Mouse (Mus musculus): Measurements from ENCODE around the gene Npm1. TPM values are rescaled to one million over a fixed set of nuclear protein-coding genes. Genes with fewer than 3 reads are reported as not detected.

Npm1 gene
- polyA plus RNA-seq, 1 experiment from 2014 or later: 277 TPM

DNA sequence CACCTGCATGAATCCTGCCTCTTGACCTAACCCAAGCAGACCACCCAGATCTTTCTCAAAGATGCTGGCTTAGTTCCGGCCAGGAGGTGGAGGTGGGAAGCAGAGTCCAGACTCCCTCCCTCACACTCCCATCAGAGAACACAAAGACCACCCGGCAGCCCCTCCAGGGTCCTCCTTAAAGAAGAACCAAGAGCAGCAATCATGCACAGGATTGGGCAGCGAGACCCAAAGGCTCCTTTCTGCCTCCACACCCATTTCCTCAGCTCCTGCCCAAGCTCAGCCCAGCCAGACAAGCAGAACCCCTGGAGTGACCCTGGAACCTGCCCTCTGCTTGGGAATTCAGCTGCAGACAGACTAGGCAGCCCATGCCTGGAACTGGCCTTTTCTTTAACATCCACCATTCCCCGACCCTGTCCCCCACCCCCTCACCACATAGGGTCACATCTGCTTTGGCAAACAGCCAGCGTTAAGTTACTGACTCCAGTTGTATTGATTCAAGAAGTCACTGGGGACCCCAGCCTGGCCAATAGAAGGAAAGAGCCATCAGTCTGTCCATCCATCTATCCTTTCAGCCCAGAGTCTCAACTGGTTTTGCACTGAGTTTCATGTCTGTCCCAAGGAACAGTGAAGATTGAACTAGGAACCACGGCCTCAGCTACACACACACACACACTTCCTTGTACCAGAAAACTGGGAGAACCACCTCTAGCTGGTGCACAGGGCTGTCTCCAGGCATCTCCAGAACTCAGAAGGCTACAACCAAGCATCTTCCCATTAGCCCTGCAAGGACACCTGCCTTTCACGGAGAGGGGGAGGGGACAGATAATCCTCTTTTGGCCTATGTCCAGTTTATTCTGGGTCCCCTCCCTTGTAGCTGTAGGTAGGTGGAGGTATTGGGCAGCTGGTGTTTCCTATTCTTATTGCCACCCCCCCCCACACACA lies 17.5 kb downstream of the Npm1 start:
- Histone ChIP-seq H3K9ac (replicated peaks; ENCODE audit: low read depth) (no peak overlapping the region; the same call in 1 of the 2 replicates), H3K4me2 (replicated peaks; ENCODE audit: low read depth, low read length) (peak overlapping the region; percentile 93), H3K4me3 (ENCODE audit: low read depth, low read length) (peak overlapping the region; percentile 12; the same call in 1 of the 2 replicates)

GRCm38 (mm10) chr11:33143906-33144305 lies 19.1 kb downstream of the Npm1 start:
- peak overlapping the region; percentile 39; the same call in 1 of the 2 replicates for H3K27ac ChIP-seq (ENCODE audit: low read length)
- 0 out of 2 replicates have a peak, but pooled peaks cover 8% of the 10 kb centered on the region for H3K27me3 ChIP-seq (replicated peaks; ENCODE audit: insufficient read depth, low read length)
- no peak for TF ChIP-seq EP300 (IDR thresholded peaks at IDR 0.05)
- TF ChIP-seq CTCF (IDR thresholded peaks at IDR 0.05): no peak
- no peak overlapping the region for H3K4me2 ChIP-seq (replicated peaks; ENCODE audit: low read depth, low read length)
- no peak overlapping the region for H3K4me3 ChIP-seq (ENCODE audit: low read depth, low read length)
- DNase-seq (ENCODE audit: low spot score) (no peak), ATAC-seq (no peak)
- no peaks in the 10 kb centered on the region; the same call in 1 of the 2 replicates for H3K4me1 ChIP-seq (ENCODE audit: insufficient read depth, low read depth, low read length)
- no peaks in the 10 kb centered on the region for H3K9me3 ChIP-seq (ENCODE audit: low read length)
- no peaks in the 10 kb centered on the region for H3K36me3 ChIP-seq (ENCODE audit: insufficient read depth, low read length)
- no peak overlapping the region for H3K9ac ChIP-seq (replicated peaks; ENCODE audit: low read depth)
- WGBS: 23% methylated on average over 9 of the region's 9 CpGs

More for the DNA sequence above, 17.5 kb downstream of the Npm1 start:
- no peak for ATAC-seq
- peak; percentile 26 for DNase-seq (ENCODE audit: low spot score)
- Histone ChIP-seq H3K36me3 (ENCODE audit: insufficient read depth, low read length) (no peaks in the 10 kb centered on the region; the same call in 1 of the 2 replicates), H3K4me1 (ENCODE audit: insufficient read depth, low read depth, low read length) (no peaks in the 10 kb centered on the region; the same call in 1 of the 2 replicates), H3K27me3 (replicated peaks; ENCODE audit: insufficient read depth, low read length) (0 out of 2 replicates have a peak, but pooled peaks cover 8% of the 10 kb centered on the region), H3K9me3 (ENCODE audit: low read length) (no peaks in the 10 kb centered on the region), H3K27ac (ENCODE audit: low read length) (peak overlapping the region; percentile 38; the same call in 1 of the 2 replicates)
- TF ChIP-seq CTCF (IDR thresholded peaks at IDR 0.05): no peak
- WGBS: 21% methylated on average over 7 of the region's 7 CpGs

DNA sequence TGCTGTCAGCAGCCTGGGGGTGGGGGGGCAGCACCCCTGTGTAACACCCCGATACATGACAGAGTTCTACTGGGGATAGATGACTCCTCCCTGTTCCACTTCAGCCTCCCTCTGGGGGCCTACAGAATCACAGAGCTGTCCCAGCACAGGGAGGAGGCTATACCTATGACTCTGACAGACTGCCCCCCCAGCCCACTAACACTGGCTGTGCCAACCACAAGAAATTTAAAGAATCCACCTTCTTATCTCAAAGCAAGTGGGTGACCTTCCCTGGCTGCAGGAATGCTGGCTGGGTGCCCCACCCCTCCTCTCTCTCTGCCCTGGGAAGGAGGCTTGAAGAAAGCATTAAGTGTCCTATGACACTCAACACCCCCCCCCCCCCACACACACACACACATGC lies 20.2 kb downstream of the Npm1 start:
- Histone ChIP-seq H3K4me3 (ENCODE audit: low read depth, low read length) (no peak overlapping the region), H3K4me1 (ENCODE audit: insufficient read depth, low read depth, low read length) (no peaks in the 10 kb centered on the region; the same call in 1 of the 2 replicates), H3K9ac (replicated peaks; ENCODE audit: low read depth) (no peak overlapping the region), H3K9me3 (ENCODE audit: low read length) (no peaks in the 10 kb centered on the region), H3K27me3 (replicated peaks; ENCODE audit: insufficient read depth, low read length) (0 out of 2 replicates have a peak, but pooled peaks cover 8% of the 10 kb centered on the region), H3K27ac (ENCODE audit: low read length) (peak overlapping the region; percentile 58), H3K4me2 (replicated peaks; ENCODE audit: low read depth, low read length) (no peak overlapping the region), H3K36me3 (ENCODE audit: insufficient read depth, low read length) (no peaks in the 10 kb centered on the region)
- peak; percentile 81 for ATAC-seq
- peak; percentile 86 for DNase-seq (ENCODE audit: low spot score)
- 47% methylated on average over 1 of the region's 1 CpGs for WGBS
- TF ChIP-seq EP300 (IDR thresholded peaks at IDR 0.05) (peak; percentile 88), CTCF (IDR thresholded peaks at IDR 0.05) (no peak)

DNA sequence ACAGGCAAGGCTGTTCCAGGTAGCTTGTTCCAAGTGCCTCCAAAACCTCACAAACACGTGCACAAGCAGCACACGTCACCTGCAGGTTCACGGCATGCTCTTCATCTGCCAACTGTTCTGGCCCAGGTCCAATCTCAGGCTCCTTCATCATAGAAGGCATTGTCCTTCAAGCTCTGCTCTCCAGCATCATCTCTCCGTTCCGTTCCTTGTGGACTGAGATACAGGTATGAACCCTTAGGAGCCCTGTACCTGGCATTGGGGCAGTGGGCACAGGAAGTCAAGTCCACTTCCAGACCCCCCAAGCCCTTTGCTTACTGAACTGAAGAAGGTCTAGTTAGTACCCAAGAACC lies 22.9 kb downstream of the Npm1 start:
- ATAC-seq: no peak
- TF ChIP-seq CTCF (IDR thresholded peaks at IDR 0.05) (no peak), EP300 (IDR thresholded peaks at IDR 0.05) (no peak)
- WGBS: 61% methylated on average over 5 of the region's 5 CpGs

GRCm38 (mm10) chr11:33139458-33140110 lies 23.4 kb downstream of the Npm1 start:
- WGBS: 71% methylated on average over 9 of the region's 9 CpGs
- DNase-seq (ENCODE audit: low spot score): no peak

More for the DNA sequence above, 22.9 kb downstream of the Npm1 start:
- no peaks in the 10 kb centered on the region for H3K36me3 ChIP-seq (ENCODE audit: insufficient read depth, low read length)
- H3K4me3 ChIP-seq (ENCODE audit: low read depth, low read length): no peak overlapping the region
- H3K9ac ChIP-seq (replicated peaks; ENCODE audit: low read depth): no peak overlapping the region
- no peaks in the 10 kb centered on the region for H3K27me3 ChIP-seq (replicated peaks; ENCODE audit: insufficient read depth, low read length)
- no peak overlapping the region for H3K27ac ChIP-seq (ENCODE audit: low read length)
- no peak overlapping the region for H3K4me2 ChIP-seq (replicated peaks; ENCODE audit: low read depth, low read length)
- no peak for DNase-seq (ENCODE audit: low spot score)
- no peaks in the 10 kb centered on the region for H3K9me3 ChIP-seq (ENCODE audit: low read length)
- H3K4me1 ChIP-seq (ENCODE audit: insufficient read depth, low read depth, low read length): no peaks in the 10 kb centered on the region

DNA sequence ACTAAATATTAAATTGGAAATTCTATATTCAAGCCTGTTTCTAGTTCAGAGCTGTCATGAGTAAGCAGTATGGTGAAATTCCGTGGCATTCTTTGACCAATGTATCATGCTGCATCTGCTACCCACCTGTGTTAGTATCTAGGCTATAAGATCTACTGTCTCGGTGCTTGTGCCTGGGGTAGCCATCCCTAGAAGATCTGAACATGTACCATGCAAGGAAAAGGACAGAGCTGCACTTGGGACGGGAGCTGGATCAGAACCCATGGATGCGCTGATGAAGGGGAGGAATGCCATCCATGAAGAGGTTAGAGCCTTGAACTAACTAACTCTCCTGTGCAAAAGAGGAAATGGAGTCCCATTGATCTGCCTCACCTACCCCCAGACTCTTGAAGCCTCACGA lies 24.3 kb downstream of the Npm1 start:
- DNase-seq (ENCODE audit: low spot score) (no peak), ATAC-seq (no peak)
- no peaks in the 10 kb centered on the region for H3K27me3 ChIP-seq (replicated peaks; ENCODE audit: insufficient read depth, low read length)
- no peaks in the 10 kb centered on the region for H3K4me1 ChIP-seq (ENCODE audit: insufficient read depth, low read depth, low read length)
- no peak overlapping the region for H3K4me2 ChIP-seq (replicated peaks; ENCODE audit: low read depth, low read length)
- 84% methylated on average over 5 of the region's 5 CpGs for WGBS
- H3K9ac ChIP-seq (replicated peaks; ENCODE audit: low read depth): no peak overlapping the region
- H3K4me3 ChIP-seq (ENCODE audit: low read depth, low read length): no peak overlapping the region
- no peaks in the 10 kb centered on the region for H3K36me3 ChIP-seq (ENCODE audit: insufficient read depth, low read length)
- no peaks in the 10 kb centered on the region for H3K9me3 ChIP-seq (ENCODE audit: low read length)
- no peak for TF ChIP-seq EP300 (IDR thresholded peaks at IDR 0.05)
- no peak for TF ChIP-seq CTCF (IDR thresholded peaks at IDR 0.05)
- H3K27ac ChIP-seq (ENCODE audit: low read length): no peak overlapping the region

More at GRCm38 (mm10) chr11:33139458-33140110, 23.4 kb downstream of the Npm1 start:
- no peaks in the 10 kb centered on the region for H3K36me3 ChIP-seq (ENCODE audit: insufficient read depth, low read length)
- no peak overlapping the region for H3K4me3 ChIP-seq (ENCODE audit: low read depth, low read length)
- H3K27me3 ChIP-seq (replicated peaks; ENCODE audit: insufficient read depth, low read length): no peaks in the 10 kb centered on the region
- no peak overlapping the region for H3K4me2 ChIP-seq (replicated peaks; ENCODE audit: low read depth, low read length)
- ATAC-seq: no peak
- H3K27ac ChIP-seq (ENCODE audit: low read length): no peak overlapping the region
- TF ChIP-seq EP300 (IDR thresholded peaks at IDR 0.05): no peak
- no peak for TF ChIP-seq CTCF (IDR thresholded peaks at IDR 0.05)
- no peaks in the 10 kb centered on the region for H3K4me1 ChIP-seq (ENCODE audit: insufficient read depth, low read depth, low read length)
- H3K9me3 ChIP-seq (ENCODE audit: low read length): no peaks in the 10 kb centered on the region
- no peak overlapping the region for H3K9ac ChIP-seq (replicated peaks; ENCODE audit: low read depth)

All from lung, postnatal 0 days (tissue).